Mouse (Mus musculus) liver, adult 2 months (tissue): ENCODE measurements around the gene Xxylt1.

Experiments used
- CTCF ChIP-seq: fragments of 200-500 bp; IDR thresholded peaks from 2 replicates; pipeline ENCODE4 v1.5.1; 2011; ENCODE audit warnings: low read depth, low read length, control low read depth
- POLR2A ChIP-seq: fragments of 200-500 bp; IDR thresholded peaks from 2 replicates; pipeline ENCODE4 v1.6.1; 2011; ENCODE audit warnings: low read length, control low read depth; ENCODE audit not compliant: insufficient read depth; ENCODE audit errors: extremely low read depth

DNA sequence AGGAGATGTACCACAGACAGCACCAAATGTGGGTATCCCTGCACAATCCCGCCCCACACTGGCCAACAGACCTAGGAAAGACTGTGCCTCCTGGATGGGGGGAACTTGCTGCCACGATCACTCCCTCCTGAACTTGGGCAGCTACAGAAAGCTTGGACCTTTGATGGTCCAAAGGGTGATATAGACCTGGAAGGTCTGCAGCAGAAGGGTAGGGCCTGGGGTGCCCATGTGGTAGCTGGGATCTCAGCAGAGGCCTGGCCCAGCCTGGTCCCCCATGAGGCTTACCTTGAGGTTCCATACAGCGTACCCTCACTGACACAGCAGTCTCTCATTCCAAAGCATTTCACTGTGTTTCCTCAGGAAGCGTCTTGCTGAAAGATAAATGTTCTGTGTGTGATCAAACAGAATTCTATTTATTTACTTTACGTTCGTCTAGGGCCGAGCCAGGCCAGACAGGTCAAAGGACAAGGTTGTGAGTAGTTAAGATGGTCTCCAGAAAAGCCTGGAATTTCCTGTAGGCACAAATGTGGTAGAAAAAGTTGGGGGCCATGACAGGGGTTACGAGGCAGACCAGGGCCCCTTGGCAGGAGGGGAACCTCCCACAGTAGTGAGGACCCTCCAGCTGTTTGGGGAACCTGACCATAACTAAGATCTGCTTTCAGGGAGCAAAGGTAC lies 153.0 kb downstream of the Xxylt1 start:
- TF ChIP-seq CTCF (no peak), POLR2A (no peak)
